Mouse (Mus musculus): ENCODE measurements at regions not wholly inside any gene's neighbourhood (a gene's known extent, or its start where the extent isn't known, plus 50 kb on each side); places are given as distances from the start of the nearest gene placed in this dataset.

DNA sequence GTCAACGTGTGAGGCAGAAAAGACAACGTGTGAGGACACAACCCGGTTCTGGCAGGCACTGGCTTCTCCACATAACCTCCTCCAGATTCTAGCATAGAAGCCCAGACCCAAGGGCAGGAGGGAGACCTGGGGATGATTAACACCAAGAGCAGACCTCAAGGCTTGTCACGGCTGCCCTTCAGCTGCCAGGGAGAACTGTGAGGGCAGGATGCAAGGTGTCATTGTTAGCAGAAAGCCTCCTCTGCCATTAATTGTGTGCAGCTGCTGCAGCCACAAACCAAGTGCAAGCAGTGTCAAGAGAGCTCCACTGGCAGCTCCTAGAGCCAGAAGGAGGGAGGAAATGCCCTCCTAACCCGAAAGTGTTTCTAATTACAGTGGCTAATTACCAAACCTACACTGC, 211.6 kb upstream of the Rgma start:
- TF ChIP-seq CTCF (IDR thresholded peaks at IDR 0.05; ENCODE audit: low read depth, low read length) (no peak), POLR2A (IDR thresholded peaks at IDR 0.05; ENCODE audit: extremely low read depth, insufficient read depth, low read length) (no peak)
